Mouse (Mus musculus) heart, embryonic 12.5 days (tissue): ENCODE results near the gene Tnrc18. TPM values are rescaled to one million over a fixed set of nuclear protein-coding genes. Genes with fewer than 3 reads are reported as not detected.
A peak's percentile ranks its signal among the peaks of the same experiment; 100 is the strongest.

ENCODE experiments used
- ATAC-seq: fragments of 200-750 bp; cut with Nextera tagmentation; 2 replicates; pipeline ENCODE4 v1.8.0; 2017; ENCODE audit warnings: moderate TSS enrichment, moderate library complexity; ENCODE audit not compliant: insufficient number of reproducible peaks, low FRiP score
- H3K27ac ChIP-seq: fragments of 300-500 bp; sonication (generic); 2 replicates; pipeline ENCODE4 v1.5.1; 2016; ENCODE audit warnings: mild to moderate bottlenecking, moderate library complexity; ENCODE audit not compliant: poor library complexity, severe bottlenecking
- H3K27me3 ChIP-seq: fragments of 300-500 bp; sonication (generic); replicated peaks from 2 replicates; pipeline ENCODE4 v1.6.1; 2016; ENCODE audit warnings: mild to moderate bottlenecking, moderate library complexity
- H3K36me3 ChIP-seq: fragments of 300-500 bp; sonication (generic); 2 replicates; pipeline ENCODE4 v1.6.1; 2016; ENCODE audit warnings: mild to moderate bottlenecking, moderate library complexity
- H3K4me1 ChIP-seq: fragments of 300-500 bp; sonication (generic); replicated peaks from 2 replicates; pipeline ENCODE4 v1.6.1; 2016; ENCODE audit warnings: mild to moderate bottlenecking
- H3K4me2 ChIP-seq: fragments of 300-500 bp; sonication (generic); 2 replicates; pipeline ENCODE4 v1.6.1; 2016; ENCODE audit warnings: mild to moderate bottlenecking, moderate library complexity
- H3K4me3 ChIP-seq: fragments of 300-500 bp; sonication (generic); 2 replicates; pipeline ENCODE4 v1.5.1; 2016; ENCODE audit warnings: mild to moderate bottlenecking
- H3K9ac ChIP-seq: fragments of 300-500 bp; sonication (generic); 2 replicates; pipeline ENCODE4 v1.6.1; 2016; ENCODE audit warnings: mild to moderate bottlenecking, moderate library complexity
- H3K9me3 ChIP-seq: fragments of 300-500 bp; sonication (generic); replicated peaks from 2 replicates; pipeline ENCODE4 v1.6.1; 2016; ENCODE audit warnings: mild to moderate bottlenecking, moderate library complexity
- WGBS: fragments of 180-500 bp; shearing (Covaris S2); methylation state at CpG from one replicate; pipeline ENCODE4 v1.1.7; 2016; 5-methylcytosine and 5-hydroxymethylcytosine counted together
- polyA plus RNA-seq: library from polyadenylated mRNA; unstranded; fragments of >200 nt; fragmentation: Nextera tagmentation; extraction: Ambion mirVana; gene quantifications from 2 replicates; pipeline ENCODE4 v1.2.1, GENCODE M21; 2016

Tnrc18 gene
- polyA plus RNA-seq, 1 experiment from 2014 or later: 31.7 TPM

DNA sequence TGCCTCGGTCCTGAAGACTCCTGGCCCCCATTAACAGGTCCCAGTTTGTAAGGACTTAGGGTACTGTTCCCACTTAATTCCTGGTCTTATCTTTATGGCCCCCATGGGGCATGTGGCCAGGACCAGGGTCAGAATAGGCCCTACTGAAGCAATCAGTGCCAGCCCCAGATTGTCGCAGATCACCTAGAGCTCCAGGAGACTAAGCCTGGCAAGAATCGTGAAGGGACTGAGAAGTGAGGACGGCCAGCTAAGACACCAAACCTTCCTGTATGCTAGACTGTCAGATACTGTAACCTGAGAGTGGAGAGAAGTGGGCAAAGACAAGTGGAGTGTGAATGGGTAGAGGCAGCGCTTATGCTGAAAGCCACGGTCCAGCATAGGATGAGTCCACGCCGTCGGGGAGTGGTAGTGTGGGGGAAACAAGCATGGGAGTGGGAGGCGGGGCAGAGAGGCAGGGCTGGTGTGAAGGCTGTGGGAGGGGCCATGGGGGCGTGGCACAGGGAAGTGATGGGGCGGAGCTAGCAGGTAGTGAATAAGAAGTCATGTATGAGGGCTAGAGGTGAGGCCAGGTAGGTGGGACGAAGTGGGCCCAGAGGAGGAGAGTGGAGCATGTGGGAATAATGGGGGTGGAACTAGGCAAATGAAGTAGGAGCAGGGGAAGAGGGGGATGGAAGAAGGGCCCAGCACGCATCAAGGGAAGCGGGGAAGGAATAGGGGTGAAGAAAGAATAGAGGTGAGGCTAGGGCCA lies 116.4 kb downstream of the Tnrc18 start:
- H3K27me3 ChIP-seq: peaks cover 69% of the 10 kb centered on the region
- no peak overlapping the region for H3K9ac ChIP-seq
- no peak overlapping the region for H3K4me3 ChIP-seq
- H3K4me1 ChIP-seq: peaks cover 17% of the 10 kb centered on the region
- 11% methylated on average over 15 of the region's 15 CpGs for WGBS
- ATAC-seq: peak; percentile 19; the same call in 1 of the 2 replicates
- no peaks in the 10 kb centered on the region for H3K36me3 ChIP-seq
- no peaks in the 10 kb centered on the region for H3K9me3 ChIP-seq
- H3K27ac ChIP-seq: no peak overlapping the region
- peak overlapping the region; percentile 99 for H3K4me2 ChIP-seq

DNA sequence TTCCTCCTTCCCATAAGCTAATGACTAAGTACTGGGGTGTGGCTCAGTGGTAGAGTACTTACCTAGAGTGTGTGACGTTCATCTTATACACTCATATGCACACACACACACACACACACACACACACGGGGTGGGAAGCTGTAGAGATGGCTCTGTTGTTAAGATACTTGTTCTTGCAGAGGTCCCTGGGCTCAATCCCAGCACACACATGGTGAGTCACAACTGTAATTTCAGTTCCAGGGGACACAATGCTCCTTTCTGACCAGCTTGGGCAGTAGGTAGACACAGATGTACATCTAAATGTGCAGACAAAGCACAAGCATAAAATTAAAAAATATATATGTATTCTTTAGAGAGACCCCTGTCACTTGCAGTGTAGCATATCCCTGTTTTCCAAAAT lies 119.7 kb downstream of the Tnrc18 start:
- Histone ChIP-seq H3K4me1 (peaks cover 16% of the 10 kb centered on the region), H3K9me3 (no peaks in the 10 kb centered on the region), H3K4me3 (no peak overlapping the region), H3K36me3 (no peaks in the 10 kb centered on the region), H3K27me3 (peaks cover 66% of the 10 kb centered on the region), H3K4me2 (no peak overlapping the region), H3K9ac (no peak overlapping the region), H3K27ac (no peak overlapping the region)
- WGBS: 51% methylated on average over 2 of the region's 2 CpGs
- no peak for ATAC-seq

DNA sequence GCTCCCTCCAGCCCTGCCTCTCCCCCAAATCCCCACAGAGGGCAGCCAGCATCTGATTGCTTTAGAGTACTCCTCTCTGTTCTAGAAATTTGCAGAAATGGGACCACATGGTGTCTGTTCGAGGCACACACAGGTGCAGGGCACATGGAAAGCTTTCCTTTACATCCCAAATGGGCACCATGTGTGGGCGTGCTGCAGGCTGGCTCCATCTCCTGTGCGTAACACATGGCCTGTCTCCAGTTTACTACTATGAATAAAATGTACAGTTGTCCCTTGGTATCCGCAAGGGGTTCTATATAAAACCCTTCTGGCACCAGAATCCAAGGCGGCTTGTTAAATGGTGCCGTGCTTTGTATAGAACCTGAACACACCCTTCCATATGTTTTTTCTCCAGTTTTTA lies 120.6 kb downstream of the Tnrc18 start:
- Histone ChIP-seq H3K4me2 (no peak overlapping the region), H3K9ac (no peak overlapping the region), H3K27me3 (peaks cover 57% of the 10 kb centered on the region), H3K4me3 (no peak overlapping the region), H3K4me1 (peaks cover 8% of the 10 kb centered on the region), H3K27ac (no peak overlapping the region), H3K36me3 (no peaks in the 10 kb centered on the region), H3K9me3 (no peaks in the 10 kb centered on the region)
- 85% methylated on average over 6 of the region's 6 CpGs for WGBS
- ATAC-seq: no peak

DNA sequence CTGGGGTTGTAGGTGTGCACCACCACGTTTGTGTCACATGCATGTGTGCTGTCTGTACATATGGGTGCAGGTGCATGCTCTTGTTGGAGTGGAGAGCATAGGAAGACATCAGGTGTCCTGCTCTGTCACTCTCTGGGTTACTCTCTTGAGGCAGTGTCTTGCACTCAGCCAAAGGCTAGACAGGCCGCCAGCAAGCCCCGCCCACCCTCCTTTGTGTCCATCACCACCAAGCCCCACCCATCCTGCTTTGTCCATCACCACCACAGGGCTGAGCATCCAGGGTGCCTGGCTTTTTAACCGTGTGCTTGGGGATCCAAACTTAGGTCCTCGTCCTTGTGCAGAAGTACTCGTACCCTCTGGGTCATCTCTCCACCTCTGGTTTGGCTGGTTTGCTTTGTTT lies 121.2 kb downstream of the Tnrc18 start:
- WGBS: 31% methylated on average over 6 of the region's 6 CpGs
- no peak overlapping the region for H3K4me2 ChIP-seq
- H3K27ac ChIP-seq: no peak overlapping the region
- H3K9me3 ChIP-seq: no peaks in the 10 kb centered on the region
- no peak overlapping the region for H3K4me3 ChIP-seq
- H3K4me1 ChIP-seq: 0 out of 2 replicates have a peak, but pooled peaks cover 2% of the 10 kb centered on the region
- ATAC-seq: no peak
- peaks cover 51% of the 10 kb centered on the region for H3K27me3 ChIP-seq
- no peak overlapping the region for H3K9ac ChIP-seq
- no peaks in the 10 kb centered on the region for H3K36me3 ChIP-seq

DNA sequence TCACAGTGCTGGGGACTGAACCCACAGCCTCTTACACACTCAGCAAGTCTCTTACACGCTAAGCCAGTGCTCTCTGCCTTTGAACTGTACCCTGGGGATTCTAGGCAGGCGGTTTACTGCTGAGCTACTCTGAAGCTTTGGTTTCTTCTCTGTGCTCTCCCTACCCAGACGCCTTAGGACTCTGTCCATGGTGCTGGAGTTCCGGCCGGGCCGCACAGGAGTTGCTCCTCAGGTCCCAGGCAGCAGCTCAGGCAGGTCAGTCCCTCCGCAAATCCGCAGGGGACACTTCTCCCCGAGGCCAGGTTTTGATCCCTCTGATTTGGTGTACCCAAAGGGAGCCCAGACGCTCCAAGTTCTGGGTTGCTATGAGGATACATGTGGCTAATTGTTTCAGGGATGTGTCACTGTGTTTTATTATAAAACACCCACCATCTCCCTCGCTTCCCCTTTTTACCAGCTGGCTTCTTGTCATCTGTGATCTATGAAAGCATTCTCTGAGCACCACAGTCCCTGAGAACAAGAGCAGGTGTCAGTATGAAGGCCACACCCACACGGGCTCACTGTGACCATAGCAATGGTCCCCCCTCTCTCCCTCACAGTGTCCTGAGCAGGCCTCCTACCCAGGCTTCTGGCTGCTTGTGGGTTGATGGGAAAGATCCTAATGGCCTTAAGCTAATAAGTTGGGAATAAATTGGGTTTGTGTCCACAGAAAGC lies 122.7 kb downstream of the Tnrc18 start:
- H3K9me3 ChIP-seq: no peaks in the 10 kb centered on the region
- H3K4me2 ChIP-seq: no peak overlapping the region
- H3K9ac ChIP-seq: no peak overlapping the region
- WGBS: 12% methylated on average over 12 of the region's 12 CpGs
- H3K27ac ChIP-seq: no peak overlapping the region
- no peak for ATAC-seq
- no peaks in the 10 kb centered on the region for H3K4me1 ChIP-seq
- no peak overlapping the region for H3K4me3 ChIP-seq
- H3K36me3 ChIP-seq: no peaks in the 10 kb centered on the region
- peaks cover 39% of the 10 kb centered on the region for H3K27me3 ChIP-seq

DNA sequence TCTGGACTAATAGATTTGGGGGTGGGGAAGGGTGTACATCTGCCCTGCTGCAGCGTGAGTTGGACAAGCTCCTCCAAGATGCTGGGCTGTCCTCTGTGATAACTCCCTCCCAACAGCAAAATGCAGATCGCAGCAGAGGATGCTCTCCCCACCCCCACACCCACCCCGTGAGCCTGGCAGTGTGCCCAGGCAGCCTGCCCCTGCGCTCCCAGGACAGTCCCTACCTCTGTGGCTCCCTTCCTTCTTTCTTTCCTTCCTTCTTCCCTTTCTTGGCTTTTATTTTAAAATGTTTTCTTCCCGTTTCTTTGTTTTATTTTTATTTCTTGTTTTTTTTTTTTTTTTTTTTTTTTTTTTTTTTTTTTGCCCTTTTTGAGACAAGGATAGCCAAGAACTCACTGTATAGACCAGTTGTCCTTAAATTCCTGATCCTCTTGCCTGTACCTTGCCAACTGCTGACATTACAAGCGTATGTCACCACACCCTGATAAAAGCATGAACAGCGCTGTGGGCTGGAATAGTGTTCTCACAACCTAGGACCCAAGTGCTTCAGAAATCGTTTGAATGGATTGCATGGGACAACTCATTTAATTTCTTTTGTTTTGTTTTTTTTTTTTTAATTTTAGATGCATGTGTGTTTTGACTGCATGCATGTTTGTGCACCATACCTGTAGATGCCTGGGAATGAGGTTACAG lies 123.6 kb downstream of the Tnrc18 start:
- no peaks in the 10 kb centered on the region for H3K36me3 ChIP-seq
- ATAC-seq: no peak
- no peak overlapping the region for H3K4me3 ChIP-seq
- no peak overlapping the region for H3K4me2 ChIP-seq
- WGBS: 47% methylated on average over 8 of the region's 8 CpGs
- no peaks in the 10 kb centered on the region for H3K9me3 ChIP-seq
- no peak overlapping the region for H3K9ac ChIP-seq
- H3K27me3 ChIP-seq: peaks cover 39% of the 10 kb centered on the region
- H3K4me1 ChIP-seq: no peaks in the 10 kb centered on the region
- H3K27ac ChIP-seq: no peak overlapping the region

DNA sequence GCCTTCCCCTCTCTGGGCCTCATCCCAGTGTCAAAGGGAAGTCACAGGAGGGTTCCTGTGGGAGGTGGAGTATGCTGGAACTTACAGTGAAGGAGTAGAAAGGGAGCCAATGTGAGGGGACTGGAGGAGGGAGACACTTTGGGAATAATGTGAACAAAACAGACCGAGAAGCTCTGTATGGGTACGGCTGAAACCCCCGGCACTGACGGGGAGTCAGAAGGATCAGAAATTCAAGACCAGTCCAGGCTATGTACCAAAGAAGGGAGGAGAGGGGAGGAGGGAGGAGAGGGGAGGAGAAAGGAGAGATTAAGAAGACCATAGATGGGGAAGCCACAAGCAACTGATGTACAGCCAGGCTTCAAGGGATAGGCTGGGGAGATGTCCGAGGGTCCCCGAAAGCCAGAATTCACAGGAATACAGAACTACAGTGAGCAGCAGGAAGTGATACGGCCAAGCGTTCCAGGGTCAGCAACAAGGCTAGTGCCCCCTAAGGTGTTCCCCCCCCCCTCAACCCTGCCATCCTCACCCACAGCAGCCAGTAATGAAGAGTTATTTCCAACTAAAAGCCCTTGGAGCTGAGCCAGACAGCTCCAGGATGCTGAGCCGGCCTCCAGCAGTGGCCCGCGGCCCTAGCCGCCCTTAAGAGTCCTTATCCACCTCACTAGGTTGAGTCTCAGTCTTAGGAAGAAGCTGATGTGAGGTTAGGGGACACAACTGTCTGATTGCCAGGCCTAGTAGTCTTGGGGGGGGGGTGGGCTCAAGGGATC lies 124.3 kb downstream of the Tnrc18 start:
- Histone ChIP-seq H3K4me2 (no peak overlapping the region), H3K9me3 (0 out of 2 replicates have a peak, but pooled peaks cover 1% of the 10 kb centered on the region), H3K4me3 (no peak overlapping the region), H3K27me3 (peaks cover 35% of the 10 kb centered on the region), H3K9ac (no peak overlapping the region), H3K27ac (no peak overlapping the region), H3K4me1 (no peaks in the 10 kb centered on the region), H3K36me3 (no peaks in the 10 kb centered on the region)
- ATAC-seq: no peak
- 67% methylated on average over 12 of the region's 12 CpGs for WGBS

DNA sequence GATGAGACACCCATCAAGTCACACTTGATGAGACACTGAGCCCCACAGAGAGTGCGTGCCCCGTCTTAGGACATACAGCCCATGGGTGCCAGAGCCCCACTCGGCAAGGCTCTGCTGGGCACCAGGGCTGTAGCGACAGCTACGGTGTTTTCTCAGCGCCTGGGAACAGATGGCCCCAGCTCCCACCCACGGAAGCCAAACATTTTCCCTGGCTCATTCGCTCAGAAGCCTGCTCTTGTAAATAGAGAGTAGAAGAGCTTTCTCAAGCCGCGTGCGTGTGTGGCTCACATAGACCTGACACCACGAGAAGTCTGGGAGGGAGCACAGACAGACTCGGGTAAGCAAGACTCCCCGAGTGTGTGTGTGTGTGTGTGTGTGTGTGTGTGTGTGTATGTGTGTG lies 125.2 kb downstream of the Tnrc18 start, which contains the start of gene Slc29a4:
TSS of gene Slc29a4 (plus strand) at position 265 of the 400 bp plus-strand sequence.
- WGBS: 56% methylated on average over 14 of the region's 14 CpGs
- no peak for ATAC-seq

DNA sequence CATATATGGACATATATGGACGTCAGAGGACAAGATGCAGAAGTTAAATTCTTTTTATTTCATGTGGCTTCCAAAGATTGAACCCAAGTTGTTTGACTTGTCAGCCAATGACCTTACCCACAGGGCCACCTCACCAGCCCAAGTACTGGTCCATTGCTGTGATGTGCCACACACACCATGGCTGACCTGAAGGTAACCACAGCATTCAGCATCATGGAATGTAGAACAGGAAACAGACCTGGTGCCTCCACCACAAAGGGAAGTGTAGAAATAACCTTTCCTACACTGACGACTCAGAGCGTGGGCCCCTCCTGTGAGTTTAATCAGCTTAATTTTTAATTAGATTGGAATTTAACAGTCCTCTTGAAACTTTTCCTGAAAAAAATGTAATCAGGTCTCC lies 127.1 kb downstream of the Tnrc18 start:
- peaks cover 22% of the 10 kb centered on the region for H3K27me3 ChIP-seq
- WGBS: 73% methylated on average over 3 of the region's 3 CpGs
- no peaks in the 10 kb centered on the region for H3K4me1 ChIP-seq
- no peak overlapping the region for H3K27ac ChIP-seq
- H3K4me2 ChIP-seq: no peak overlapping the region
- H3K9ac ChIP-seq: no peak overlapping the region
- no peaks in the 10 kb centered on the region for H3K36me3 ChIP-seq
- ATAC-seq: no peak
- 0 out of 2 replicates have a peak, but pooled peaks cover 3% of the 10 kb centered on the region for H3K9me3 ChIP-seq
- no peak overlapping the region for H3K4me3 ChIP-seq

More for the DNA sequence above, 125.2 kb downstream of the Tnrc18 start, which contains the start of gene Slc29a4:
- peaks cover 34% of the 10 kb centered on the region for H3K27me3 ChIP-seq
- H3K4me2 ChIP-seq: no peak within 1 kb of the TSS
- no peak within 1 kb of the TSS for H3K4me3 ChIP-seq
- H3K9me3 ChIP-seq: 0 out of 2 replicates have a peak, but pooled peaks cover 3% of the 10 kb centered on the region
- no peak within 1 kb of the TSS for H3K27ac ChIP-seq
- no peak within 1 kb of the TSS for H3K9ac ChIP-seq
- no peaks in the 10 kb centered on the region for H3K4me1 ChIP-seq
- no peaks in the 10 kb centered on the region for H3K36me3 ChIP-seq

DNA sequence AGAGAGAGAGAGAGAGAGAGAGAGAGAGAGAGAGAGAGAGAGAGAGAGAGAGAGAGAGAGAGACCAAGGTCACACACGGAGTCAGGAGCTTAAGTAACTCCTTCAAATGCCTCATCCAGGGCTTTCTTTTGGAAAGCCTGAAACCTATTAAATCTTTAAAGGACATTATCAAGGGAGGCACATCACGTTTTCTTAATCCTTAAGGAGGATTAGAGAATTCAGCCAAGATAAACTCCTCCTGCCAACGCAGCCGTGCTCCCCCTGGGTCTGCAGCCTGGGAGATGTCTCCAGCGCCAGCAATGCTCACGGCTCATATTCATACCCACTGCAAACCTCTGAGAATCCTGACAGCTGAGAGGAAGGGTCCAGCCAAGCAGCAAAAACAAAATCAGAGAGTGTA lies 128.6 kb downstream of the Tnrc18 start:
- Histone ChIP-seq H3K4me2 (no peak overlapping the region), H3K27ac (no peak overlapping the region), H3K27me3 (peaks cover 15% of the 10 kb centered on the region), H3K36me3 (no peaks in the 10 kb centered on the region), H3K4me3 (no peak overlapping the region), H3K4me1 (no peaks in the 10 kb centered on the region), H3K9me3 (0 out of 2 replicates have a peak, but pooled peaks cover 3% of the 10 kb centered on the region), H3K9ac (no peak overlapping the region)
- no peak for ATAC-seq
- WGBS: 40% methylated on average over 6 of the region's 6 CpGs
